Mouse (Mus musculus): ENCODE measurements at regions not wholly inside any gene's neighbourhood (a gene's known extent, or its start where the extent isn't known, plus 50 kb on each side); places are given as distances from the start of the nearest gene placed in this dataset.

DNA sequence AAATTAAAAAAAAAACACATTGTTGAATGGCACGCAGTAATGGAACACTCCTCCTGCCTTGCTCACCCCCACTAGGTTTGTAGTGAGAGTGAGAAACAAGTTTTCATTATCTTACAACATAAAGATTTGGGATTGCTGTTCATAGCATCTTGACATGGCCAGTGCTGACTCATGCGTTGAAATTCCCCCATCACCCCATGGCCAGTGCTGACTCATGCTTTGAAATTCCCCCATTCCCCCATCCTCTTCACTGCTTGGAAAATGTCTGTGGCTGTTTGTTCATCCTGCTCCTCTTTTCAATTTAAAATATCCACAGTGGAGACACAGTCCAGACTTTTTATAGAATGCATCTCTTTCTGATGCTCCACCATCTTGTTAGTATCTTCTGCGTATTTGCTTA lies 131.8 kb downstream of the Emx2 start:
- TF ChIP-seq CTCF (IDR thresholded peaks at IDR 0.05; ENCODE audit: control insufficient read depth, insufficient read depth, insufficient read length) = no peak
- TF ChIP-seq MAX (IDR thresholded peaks at IDR 0.05) = no peak
- TF ChIP-seq MYOD1 (IDR thresholded peaks at IDR 0.05; ENCODE audit: control insufficient read depth, insufficient read length, low read depth) = no peak
- no peak for TF ChIP-seq USF1 (IDR thresholded peaks at IDR 0.05; ENCODE audit: low read depth)
